Mouse (Mus musculus): ENCODE measurements at regions not wholly inside any gene's neighbourhood (a gene's known extent, or its start where the extent isn't known, plus 50 kb on each side); places are given as distances from the start of the nearest gene placed in this dataset.

DNA sequence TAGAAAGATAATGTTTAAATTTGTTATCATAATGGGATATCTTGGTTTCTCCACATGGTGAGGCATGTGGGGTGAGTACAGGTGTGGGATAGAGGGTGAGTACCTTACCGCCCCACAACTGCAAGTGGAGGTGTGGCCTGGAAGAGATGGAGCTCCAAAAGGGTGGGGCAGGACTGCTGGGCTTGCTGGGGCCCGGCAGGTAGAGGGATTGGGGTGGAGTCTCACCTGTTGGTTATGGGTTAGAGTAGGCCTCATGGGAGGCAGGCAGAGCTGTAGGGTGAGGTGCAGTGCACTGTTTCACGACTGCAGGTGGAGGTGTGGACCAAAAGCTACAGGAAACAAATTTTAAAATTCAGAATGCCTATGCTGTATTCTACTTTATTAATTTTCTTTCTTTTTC, 365.7 kb downstream of the Fgf9 start:
- TF ChIP-seq CTCF (IDR thresholded peaks at IDR 0.05; ENCODE audit: low read depth) (no peak), EP300 (IDR thresholded peaks at IDR 0.05; ENCODE audit: low read depth) (no peak)
